15 mouse cellular contexts compared by ENCODE assay signal in genomic region chr3:79744415-79744814, GRCm38 (mm10). TPM values are rescaled to one million over a fixed set of nuclear protein-coding genes. Genes with fewer than 3 reads are reported as not detected.
DNase-seq lines count a peak whose midpoint lies in the region; ATAC-seq and TF ChIP-seq lines count a peak whose summit lies in the region.
"Had no signal": no experiment of that assay in that cellular context is flagged by ENCODE, and none has a peak within 500 bp of the region (broad histone marks: within the 10 kb centered on the region; RNA-seq: fewer than 3 reads in every experiment).

No protein-coding gene starts in this region.

- WGBS in kidney, adult 2 months, result 91% methylated on average over 2 of the region's 2 CpGs
- 95% methylated on average over 2 of the region's 2 CpGs for WGBS in midbrain, postnatal 0 days
- 90% methylated on average over 2 of the region's 2 CpGs for WGBS in midbrain, embryonic 11.5 days

- intact Hi-C loops in heart, postnatal 10 days (cut with DNase I), result loop anchor here (1.0 kb wide), 1 partner anchor 72 kb away; no protein-coding TSS in a partner anchor

- H3K27me3 ChIP-seq in kidney, adult 2 months (replicated peaks; ENCODE audit: control insufficient read depth, insufficient read depth, low read length), result no peaks in the 10 kb centered on the region
- H3K27me3 ChIP-seq in midbrain, postnatal 0 days (ENCODE audit: insufficient read depth, low read length), result no peaks in the 10 kb centered on the region
- no peaks in the 10 kb centered on the region for H3K27me3 ChIP-seq in midbrain, embryonic 11.5 days (ENCODE audit: control insufficient read depth, insufficient read depth, low read length)
- H3K27me3 ChIP-seq: embryonic facial prominence, embryonic 13.5 days; neural tube, embryonic 13.5 days had no signal

- H3K4me3 ChIP-seq in kidney, adult 2 months (ENCODE audit: insufficient read depth, low read depth, low read length), result no peak overlapping the region
- no peak overlapping the region for H3K4me3 ChIP-seq in midbrain, postnatal 0 days (ENCODE audit: low read depth, low read length)
- no peak overlapping the region for H3K4me3 ChIP-seq in midbrain, embryonic 11.5 days (ENCODE audit: low read depth, low read length)
- H3K4me3 ChIP-seq: embryonic facial prominence, embryonic 13.5 days; neural tube, embryonic 13.5 days had no signal

- ATAC-seq in midbrain, postnatal 0 days (ENCODE audit: low FRiP score), result no peak
- ATAC-seq in midbrain, embryonic 11.5 days (ENCODE audit: low FRiP score), result no peak
- ATAC-seq in inflammation-experienced regulatory T-cells, adult 6 months, result no peak
- ATAC-seq: hindbrain, postnatal 0 days had no signal

- no peak overlapping the region for H3K9ac ChIP-seq in midbrain, postnatal 0 days (replicated peaks; ENCODE audit: low read length, poor library complexity, severe bottlenecking)
- H3K9ac ChIP-seq in midbrain, embryonic 11.5 days (ENCODE audit: low read length), result no peak overlapping the region
- H3K9ac ChIP-seq: embryonic facial prominence, embryonic 13.5 days; neural tube, embryonic 13.5 days had no signal

- no peaks in the 10 kb centered on the region for H3K9me3 ChIP-seq in midbrain, postnatal 0 days (ENCODE audit: low read length)
- no peaks in the 10 kb centered on the region for H3K9me3 ChIP-seq in midbrain, embryonic 11.5 days (ENCODE audit: control insufficient read depth, low read length)
- H3K9me3 ChIP-seq: embryonic facial prominence, embryonic 13.5 days; neural tube, embryonic 13.5 days had no signal

- no peaks in the 10 kb centered on the region for H3K4me1 ChIP-seq in kidney, adult 2 months (ENCODE audit: control insufficient read depth, insufficient read depth, low read length)
- no peaks in the 10 kb centered on the region for H3K4me1 ChIP-seq in midbrain, postnatal 0 days (ENCODE audit: insufficient read depth, low read length)
- no peaks in the 10 kb centered on the region for H3K4me1 ChIP-seq in midbrain, embryonic 11.5 days (ENCODE audit: control insufficient read depth, insufficient read depth, low read length)
- H3K4me1 ChIP-seq: neural tube, embryonic 13.5 days had no signal

- peak; percentile 32; the same call in 1 of the 2 replicates for TF ChIP-seq CTCF in kidney, adult 2 months (conservative IDR thresholded peaks at IDR 0.05; ENCODE audit: insufficient read depth, insufficient read length, low read depth, low read length)
- TF ChIP-seq CTCF in midbrain, postnatal 0 days (IDR thresholded peaks at IDR 0.05), result peak; percentile 6; the same call in 1 of the 2 replicates

- no peak overlapping the region for H3K27ac ChIP-seq in kidney, adult 2 months (ENCODE audit: insufficient read depth, low read depth, low read length)
- no peak overlapping the region for H3K27ac ChIP-seq in midbrain, postnatal 0 days (ENCODE audit: low read depth, low read length)
- no peak overlapping the region for H3K27ac ChIP-seq in midbrain, embryonic 11.5 days (ENCODE audit: low read depth, low read length)
- H3K27ac ChIP-seq: embryonic facial prominence, embryonic 13.5 days; hindbrain, postnatal 0 days; neural tube, embryonic 13.5 days had no signal

- H3K36me3 ChIP-seq in kidney, adult 2 months (ENCODE audit: control insufficient read depth, insufficient read depth, low read length), result no peaks in the 10 kb centered on the region
- H3K36me3 ChIP-seq in midbrain, postnatal 0 days (ENCODE audit: insufficient read depth, low read length), result no peaks in the 10 kb centered on the region
- no peaks in the 10 kb centered on the region for H3K36me3 ChIP-seq in midbrain, embryonic 11.5 days (ENCODE audit: control insufficient read depth, insufficient read depth, low read length)
- H3K36me3 ChIP-seq: embryonic facial prominence, embryonic 13.5 days; neural tube, embryonic 13.5 days had no signal

- no peak for DNase-seq in kidney, adult 2 months
- DNase-seq in kidney, postnatal 14 days, result no peak
- DNase-seq in midbrain, postnatal 0 days (ENCODE audit: low spot score), result no peak
- no peak for DNase-seq in midbrain, embryonic 11.5 days (ENCODE audit: low spot score, missing footprints)
- DNase-seq in heart, postnatal 10 days, result peak; percentile 48 to 54
- no peak for DNase-seq in retina, postnatal 1 day
- DNase-seq: cerebellum, adult 9-10 months; lung, postnatal 10 days; thymus, postnatal 14 days had no signal

- H3K4me2 ChIP-seq in midbrain, postnatal 0 days (ENCODE audit: low read depth, low read length, poor library complexity, severe bottlenecking), result no peak overlapping the region
- H3K4me2 ChIP-seq in midbrain, embryonic 11.5 days, result no peak overlapping the region
- H3K4me2 ChIP-seq: embryonic facial prominence, embryonic 13.5 days; neural tube, embryonic 13.5 days had no signal

- no peak for TF ChIP-seq POLR2A in kidney, adult 2 months (IDR thresholded peaks at IDR 0.05; ENCODE audit: low read depth, low read length)

RNA-seq across cellular contexts. Expression of gene Rxfp1, which starts 6.7 kb away (rescaled TPM):
- 0.03 and 0.09 TPM in 2 replicates for polyA plus RNA-seq in kidney, adult 2 months (2012; rRNA removed)
- 0.49 and 0.90 TPM in 2 replicates for total RNA-seq in midbrain, postnatal 0 days (2014; rRNA removed)
- polyA plus RNA-seq in midbrain, postnatal 0 days (2015; fragmentation: Nextera tagmentation; extraction: Ambion mirVana), result 0.19 and 0.27 TPM in 2 replicates
- polyA plus RNA-seq in midbrain, embryonic 11.5 days (2014; fragmentation: Nextera tagmentation; extraction: Ambion mirVana), result not detected in 2 replicates
- 1 to 10 TPM; 4.1 to 4.2 TPM for total RNA-seq in heart, postnatal 10 days (2021)
- polyA plus RNA-seq in inflammation-experienced regulatory T-cells, adult 6 months (2017; shearing (Covaris generic)), result under 1 TPM in 1 of 3 experiments, not detected in 2; 0.11 TPM
- total RNA-seq: gastrocnemius, postnatal 36 days had no signal
- polyA plus RNA-seq: midbrain, embryonic 14.5 days; neural tube, embryonic 13.5 days had no signal

Comparison
In these comparisons a context has a peak if more than half of its experiments do, and no peak if none do; other contexts are left out.
1. DNase-seq: peak in heart, postnatal 10 days (2 of 2); none in kidney, adult 2 months (single experiment), kidney, postnatal 14 days (single experiment), midbrain, postnatal 0 days (single experiment), midbrain, embryonic 11.5 days (single experiment) and retina, postnatal 1 day (single experiment).